Mouse (Mus musculus) ovary, adult 10 weeks (tissue): ENCODE measurements around the gene Tssk4. TPM values are rescaled to one million over a fixed set of nuclear protein-coding genes. Genes with fewer than 3 reads are reported as not detected.

Experiments
- polyA plus RNA-seq: library from polyadenylated mRNA; stranded (reverse); fragments of 350-450 nt; fragmentation: Illumina TruSeq; extraction: RNeasy Lipid Tissue Mini Kit (QIAGEN cat#74804); gene quantifications from one replicate; pipeline ENCODE4 v1.2.3, GENCODE M21; 2014

The Tssk4 gene
- polyA plus RNA-seq: not detected

GRCm38 (mm10) chr14:55649884-55650283, at the start of gene Tssk4:
Tssk4 (plus strand) TSS chr14:55650184.

DNA sequence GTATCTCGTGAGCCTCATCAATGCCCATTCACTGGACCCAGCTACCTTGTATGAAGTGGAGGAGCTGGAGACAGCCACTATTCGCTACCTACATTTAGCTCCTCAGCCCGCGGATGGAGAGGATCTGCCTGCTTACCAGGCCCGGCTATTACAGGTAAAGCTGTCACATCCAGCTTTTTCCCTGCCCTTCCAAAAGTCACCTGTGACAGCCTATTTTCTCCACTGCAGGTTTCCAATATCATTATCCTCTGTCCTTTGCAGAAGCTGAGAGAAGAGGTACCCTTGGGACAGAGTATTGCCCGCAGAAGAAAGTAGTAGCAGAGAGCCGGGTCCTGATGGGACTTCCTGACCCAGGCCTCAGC, 46.7 kb upstream of the Tssk4 start, which contains the start of gene Irf9:
Gene Irf9 (plus strand): TSS at position 301 of the 362 bp plus-strand sequence.

DNA sequence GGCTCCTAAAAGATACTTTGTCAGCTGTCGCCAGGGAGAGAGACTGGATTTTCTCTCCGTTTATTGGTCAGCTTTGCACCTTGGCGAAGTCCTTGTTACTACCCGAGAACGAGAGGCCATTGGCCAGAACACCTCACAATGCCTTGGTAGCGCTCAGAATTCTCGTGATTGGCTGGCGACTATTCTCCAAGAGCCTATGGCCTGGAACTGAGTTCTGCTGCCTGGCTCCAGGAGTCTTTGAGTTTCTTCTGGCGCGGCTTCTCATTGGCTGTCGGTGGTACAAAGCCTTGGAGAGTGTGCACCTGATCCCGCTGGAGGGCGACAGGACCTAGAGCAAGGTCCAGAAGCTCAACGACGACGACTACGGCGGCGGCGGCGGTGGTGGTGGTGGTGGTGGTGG, 32.2 kb upstream of the Tssk4 start, which contains the start of gene Rec8:
Gene Rec8 (plus strand): TSS at position 216 of the 400 bp plus-strand sequence.

GRCm38 (mm10) chr14:55635523-55636007, 14.4 kb upstream of the Tssk4 start, which contains the start of gene Ipo4:
Ipo4 (minus strand) TSS chr14:55635957.

DNA sequence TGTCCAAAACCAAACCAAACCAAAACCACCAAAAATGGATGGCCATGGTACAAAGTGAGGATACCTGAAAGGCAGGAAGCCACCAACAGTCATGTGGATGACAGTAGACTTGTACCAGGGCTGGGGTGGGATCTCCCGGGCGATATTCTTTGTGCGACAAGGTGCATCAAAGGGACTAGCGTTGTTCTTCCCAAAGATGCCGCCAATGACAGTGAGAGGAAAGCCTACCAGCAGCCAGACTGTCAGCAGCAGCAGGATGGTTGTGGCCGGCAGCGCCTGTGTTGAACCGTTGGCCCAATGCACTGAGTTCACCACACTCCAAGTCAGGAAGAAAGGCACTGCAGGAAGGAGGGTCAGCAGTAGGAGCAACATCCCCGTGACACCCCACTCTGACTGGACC, 12.2 kb upstream of the Tssk4 start, which contains the start of gene Gm49378:
Gene Gm49378 (minus strand): TSS at position 101 of the 400 bp plus-strand sequence.

DNA sequence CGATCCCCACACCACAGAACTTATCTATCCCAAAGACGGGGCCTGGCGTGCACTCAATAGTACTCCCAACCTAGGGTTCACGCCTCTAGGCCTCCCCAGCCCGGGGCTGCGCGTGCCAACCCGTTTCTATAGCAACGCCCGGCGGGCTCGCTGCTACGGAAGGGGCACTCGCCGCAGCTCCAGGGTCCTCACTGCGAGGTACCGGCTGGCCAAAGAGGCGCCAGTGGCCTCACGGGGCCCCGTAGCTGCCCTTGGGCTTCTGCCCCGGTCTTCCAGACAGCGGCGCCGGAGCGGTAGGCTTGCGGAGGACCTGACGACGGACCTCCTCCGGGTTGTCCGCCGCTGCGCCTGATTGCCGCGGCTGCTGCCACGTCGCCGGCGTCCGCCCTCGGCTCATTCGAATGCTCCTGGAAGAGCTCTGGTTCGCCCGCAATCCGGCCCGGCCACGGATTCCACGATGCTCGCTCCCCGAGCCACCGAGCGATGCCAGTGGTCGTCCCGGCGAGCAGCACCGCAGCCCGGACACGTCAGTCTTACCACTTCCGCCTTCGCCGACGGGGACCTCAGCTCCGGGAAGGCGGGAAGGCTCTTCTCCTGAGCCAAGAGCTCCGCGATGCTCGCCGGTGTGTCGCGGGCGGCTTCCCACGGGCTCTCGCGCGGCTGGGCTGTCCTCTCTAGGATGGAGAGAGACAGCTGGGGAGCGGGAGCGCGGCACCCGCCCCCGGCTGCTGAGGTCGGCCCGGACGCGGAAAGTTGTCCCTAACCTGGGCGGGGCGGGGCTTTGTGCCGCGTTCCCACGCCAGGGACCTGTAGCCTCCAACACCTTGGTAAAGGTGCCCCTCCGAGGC, 6.7 kb upstream of the Tssk4 start, which contains the start of gene Tm9sf1:
Gene Tm9sf1 (minus strand): TSS at position 747 of the 848 bp plus-strand sequence.

GRCm38 (mm10) chr14:55659960-55660573, 10.1 kb downstream of the Tssk4 start, which contains the start of gene Mdp1:
Mdp1 (minus strand) TSS chr14:55660508.

DNA sequence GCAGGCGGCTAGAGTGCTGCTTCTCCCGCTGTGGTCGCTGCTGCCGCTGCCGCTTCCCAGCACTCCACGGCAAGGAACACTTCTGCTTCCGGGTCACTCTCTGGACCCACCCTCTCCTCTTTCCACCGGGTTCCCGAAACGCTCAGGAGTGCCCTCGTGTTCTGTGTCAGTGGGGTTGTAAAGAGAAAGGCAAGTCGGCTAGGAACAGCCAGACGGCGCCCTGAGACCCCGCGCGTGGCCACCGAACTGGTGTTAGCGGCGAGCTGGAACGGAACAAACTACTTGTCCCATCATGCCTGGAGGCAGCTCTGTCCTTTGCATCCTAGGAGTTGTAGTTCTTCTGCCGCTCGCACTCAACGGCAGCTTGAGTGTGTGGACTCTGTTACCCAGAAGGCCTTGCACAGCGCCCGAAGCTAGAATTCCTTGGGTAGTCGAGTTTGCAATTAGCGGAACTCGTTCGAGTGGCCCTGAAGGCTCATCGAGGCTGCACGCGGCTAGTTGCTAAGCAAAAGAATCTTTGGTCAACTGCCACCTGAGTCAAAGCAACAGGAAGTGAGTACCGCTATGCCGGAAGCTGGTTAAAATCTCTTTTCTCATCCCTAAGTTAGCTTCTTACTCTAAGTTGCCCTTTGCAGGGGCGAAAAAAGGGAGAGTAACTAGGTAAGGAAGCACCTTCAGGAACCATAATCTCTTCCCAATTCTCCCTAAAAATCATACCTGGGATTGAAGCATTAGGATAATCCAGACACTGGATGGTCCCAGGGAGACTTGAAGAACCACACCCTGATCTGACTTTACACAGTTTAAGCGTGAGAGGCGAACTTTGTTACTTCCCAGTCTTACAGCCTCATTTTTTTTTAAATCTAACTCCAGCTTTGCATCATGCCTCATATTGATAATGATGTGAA, 22.1 kb downstream of the Tssk4 start, which contains the start of the genes Gmpr2 and Nedd8:
Gene Gmpr2 (plus strand): TSS at position 109 of the 908 bp plus-strand sequence.
Gene Nedd8 (minus strand): TSS at position 292 of the 908 bp plus-strand sequence.

GRCm38 (mm10) chr14:55681160-55682117, 31.5 kb downstream of the Tssk4 start, which contains the start of gene Tinf2:
Tinf2 (minus strand) TSS chr14:55681820.

Other genes starting within 250 kb of the Tssk4 start
- gene Dhrs4, start 171.4 kb upstream of the Tssk4 start, polyA plus RNA-seq: 25.6 TPM
- gene Carmil3, start 159.5 kb upstream of the Tssk4 start, polyA plus RNA-seq: 0.17 TPM
- not detected for gene Cpne6, start 139.7 kb upstream of the Tssk4 start, polyA plus RNA-seq
- gene Nrl, start 125.2 kb upstream of the Tssk4 start, polyA plus RNA-seq: not detected
- 10.0 TPM for gene Pck2, start 109.9 kb upstream of the Tssk4 start, polyA plus RNA-seq
- gene Dcaf11, start 90.2 kb upstream of the Tssk4 start, polyA plus RNA-seq: 8.8 TPM
- not detected for gene A730061H03Rik, start 89.8 kb upstream of the Tssk4 start, polyA plus RNA-seq
- not detected for gene Fitm1, start 74.6 kb upstream of the Tssk4 start, polyA plus RNA-seq
- gene Psme1, start 72.1 kb upstream of the Tssk4 start, polyA plus RNA-seq: 115 TPM
- 2.7 TPM for gene Emc9, start 64.9 kb upstream of the Tssk4 start, polyA plus RNA-seq
- gene Psme2, start 59.1 kb upstream of the Tssk4 start, polyA plus RNA-seq: 87.7 TPM
- gene Rnf31, start 58.5 kb upstream of the Tssk4 start, polyA plus RNA-seq: 2.5 TPM
- gene Irf9, start 46.6 kb upstream of the Tssk4 start, polyA plus RNA-seq: 37.8 TPM
- 0.77 TPM for gene Rec8, start 32.1 kb upstream of the Tssk4 start, polyA plus RNA-seq
- 11.5 TPM for gene Ipo4, start 14.2 kb upstream of the Tssk4 start, polyA plus RNA-seq
- 0.60 TPM for gene Gm49378, start 12.3 kb upstream of the Tssk4 start, polyA plus RNA-seq
- gene Tm9sf1, start 6.4 kb upstream of the Tssk4 start, polyA plus RNA-seq: 44.3 TPM
- 13.6 TPM for gene Mdp1, start 10.3 kb downstream of the Tssk4 start, polyA plus RNA-seq
- 28.1 TPM for gene Gmpr2, start 21.8 kb downstream of the Tssk4 start, polyA plus RNA-seq
- gene Nedd8, start 21.9 kb downstream of the Tssk4 start, polyA plus RNA-seq: 46.6 TPM
- 11.2 TPM for gene Tinf2, start 31.6 kb downstream of the Tssk4 start, polyA plus RNA-seq
- not detected for gene Tgm1, start 63.7 kb downstream of the Tssk4 start, polyA plus RNA-seq
- 0.40 TPM for gene Rabggta, start 72.1 kb downstream of the Tssk4 start, polyA plus RNA-seq
- 8.2 TPM for gene Dhrs1, start 95.5 kb downstream of the Tssk4 start, polyA plus RNA-seq
- 6.1 TPM for gene Nop9, start 95.5 kb downstream of the Tssk4 start, polyA plus RNA-seq
- not detected for gene Cideb, start 108.3 kb downstream of the Tssk4 start, polyA plus RNA-seq
- gene Ltb4r2, start 111.2 kb downstream of the Tssk4 start, polyA plus RNA-seq: not detected
- not detected for gene Ltb4r1, start 115.8 kb downstream of the Tssk4 start, polyA plus RNA-seq
- gene Adcy4, start 133.9 kb downstream of the Tssk4 start, polyA plus RNA-seq: not detected
- gene Ripk3, start 138.7 kb downstream of the Tssk4 start, polyA plus RNA-seq: not detected
- gene Nfatc4, start 173.0 kb downstream of the Tssk4 start, polyA plus RNA-seq: 3.0 TPM
- gene Nynrin, start 203.8 kb downstream of the Tssk4 start, polyA plus RNA-seq: 1.1 TPM
- gene Cbln3, start 234.2 kb downstream of the Tssk4 start, polyA plus RNA-seq: 0.14 TPM
- 13.0 TPM for gene Khnyn, start 234.8 kb downstream of the Tssk4 start, polyA plus RNA-seq